Mouse (Mus musculus) brain, embryonic 14.5 days (tissue): ENCODE measurements around the gene Scube2.

Experiments used
- CTCF ChIP-seq: fragments of 200-500 bp; IDR thresholded peaks from 2 replicates; pipeline ENCODE4 v1.5.1; 2012; ENCODE audit warnings: inconsistent platforms, mild to moderate bottlenecking, moderate library complexity, borderline replicate concordance; ENCODE audit not compliant: insufficient read depth, insufficient read length; ENCODE audit errors: extremely low read depth
- POLR2A ChIP-seq: fragments of 200-500 bp; IDR thresholded peaks from 2 replicates; pipeline ENCODE4 v1.6.1; 2012; ENCODE audit warnings: mild to moderate bottlenecking, inconsistent platforms, borderline replicate concordance; ENCODE audit not compliant: poor library complexity, insufficient read depth, insufficient read length, severe bottlenecking; ENCODE audit errors: extremely low read depth

DNA sequence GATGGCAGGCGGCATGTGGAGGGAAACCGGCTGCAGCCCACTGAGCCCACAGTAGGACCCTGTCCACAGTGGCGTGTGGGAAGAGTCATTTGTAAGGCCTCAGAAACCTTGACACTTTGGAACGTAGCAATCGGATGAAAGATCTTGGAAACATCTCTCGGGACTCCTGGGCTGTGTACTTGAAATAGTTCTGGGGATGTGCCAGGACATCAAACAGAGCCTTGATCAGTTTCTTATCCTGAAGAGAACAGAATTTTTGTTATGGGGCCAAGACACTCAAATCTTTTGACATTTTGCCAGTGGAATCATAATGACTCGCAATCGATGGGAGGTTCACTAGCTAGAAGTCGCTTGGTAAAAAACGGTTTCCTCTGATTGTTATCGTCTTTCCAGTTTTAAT lies 66.3 kb downstream of the Scube2 start:
- TF ChIP-seq POLR2A (no peak), CTCF (no peak)
